In the genomic region with DNA sequence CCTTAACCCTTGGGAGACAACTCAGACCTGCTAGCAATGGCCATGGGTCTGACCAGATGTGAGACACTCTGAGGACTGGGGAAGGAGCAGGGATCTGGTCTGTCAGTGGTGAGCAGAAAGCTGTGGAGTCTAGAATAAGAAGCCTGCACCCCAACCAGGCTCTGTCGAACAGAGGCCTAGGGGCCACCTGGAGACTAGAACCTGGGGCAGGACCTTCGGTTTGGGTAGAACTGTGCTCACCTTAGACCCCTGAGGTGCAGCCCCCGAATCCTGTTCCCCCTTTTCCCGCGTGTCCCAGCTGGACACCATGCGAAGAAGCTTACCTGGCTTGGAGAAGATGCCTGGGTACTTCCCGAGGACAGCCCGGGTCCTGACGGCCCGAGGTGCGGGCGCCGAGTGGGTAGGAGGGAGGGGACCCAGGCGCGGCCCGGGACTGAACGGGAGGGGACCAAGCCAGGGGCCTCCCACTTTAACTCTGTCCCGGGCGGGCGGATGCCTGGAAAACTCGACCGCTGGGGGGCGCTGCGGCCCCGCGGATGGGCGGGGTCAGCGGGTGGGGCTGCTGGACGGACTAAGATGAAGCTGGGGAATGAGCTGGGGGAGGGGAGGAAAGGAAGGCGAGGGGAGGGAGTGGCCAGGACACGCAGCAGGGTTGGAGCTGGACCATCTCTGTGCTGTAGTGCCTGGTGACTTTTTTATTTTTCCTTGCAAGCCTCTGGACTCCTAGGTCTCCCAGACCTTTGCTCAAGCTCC, we compare ENCODE assay signal across 8 mouse cellular contexts. TPM values are rescaled to one million over a fixed set of nuclear protein-coding genes. Genes with fewer than 3 reads are reported as not detected.
A peak's percentile ranks its signal among the peaks of the same experiment; 100 is the strongest.
DNase-seq lines count a peak whose midpoint lies in the region; ATAC-seq lines count a peak whose summit lies in the region.

A gene (minus strand): TSS at position 703 of the 753 bp plus-strand sequence.

- H3K4me1 ChIP-seq in embryonic facial prominence, embryonic 15.5 days: peaks cover 45% of the 10 kb centered on the region
- H3K4me1 ChIP-seq in heart, embryonic 11.5 days (ENCODE audit: control insufficient read depth, insufficient read depth, low read length): peaks cover 8% of the 10 kb centered on the region
- peaks cover 7% of the 10 kb centered on the region; the same call in 1 of the 2 replicates for H3K4me1 ChIP-seq in kidney, embryonic 16.5 days (ENCODE audit: insufficient read depth, low read length)
- no peaks in the 10 kb centered on the region for H3K4me1 ChIP-seq in neural tube, embryonic 11.5 days (ENCODE audit: control insufficient read depth, insufficient read depth, low read length)

- peak; percentile 97 for DNase-seq in 3T3-L1 (ENCODE audit: low read depth, low spot score)
- DNase-seq in adrenal gland, postnatal 36 days: peak; percentile 87 to 91
- peak; percentile 82 for DNase-seq in liver
- DNase-seq in neural tube, embryonic 11.5 days (ENCODE audit: low spot score): peak; percentile 92
- peak; percentile 98 for DNase-seq in testis, postnatal 10 days (ENCODE audit: low spot score)

- H3K9me3 ChIP-seq in embryonic facial prominence, embryonic 15.5 days (replicated peaks): no peaks in the 10 kb centered on the region
- H3K9me3 ChIP-seq in heart, embryonic 11.5 days (replicated peaks; ENCODE audit: control insufficient read depth, low read length): no peaks in the 10 kb centered on the region
- no peaks in the 10 kb centered on the region for H3K9me3 ChIP-seq in kidney, embryonic 16.5 days (ENCODE audit: low read length)
- H3K9me3 ChIP-seq in neural tube, embryonic 11.5 days (ENCODE audit: control insufficient read depth, low read length): no peaks in the 10 kb centered on the region

- 0 out of 2 replicates have a peak, but pooled peaks cover 7% of the 10 kb centered on the region for H3K36me3 ChIP-seq in embryonic facial prominence, embryonic 15.5 days
- no peaks in the 10 kb centered on the region for H3K36me3 ChIP-seq in heart, embryonic 11.5 days (ENCODE audit: control insufficient read depth, insufficient read depth, low read length)
- H3K36me3 ChIP-seq in kidney, embryonic 16.5 days (ENCODE audit: insufficient read depth, low read length): no peaks in the 10 kb centered on the region
- H3K36me3 ChIP-seq in neural tube, embryonic 11.5 days (ENCODE audit: control insufficient read depth, insufficient read depth, low read length): no peaks in the 10 kb centered on the region

- ATAC-seq in embryonic facial prominence, embryonic 15.5 days (ENCODE audit: insufficient number of reproducible peaks, low FRiP score, low TSS enrichment, low read depth): peak; percentile 92
- ATAC-seq in heart, embryonic 11.5 days (replicated peaks; ENCODE audit: insufficient number of reproducible peaks, low FRiP score, low TSS enrichment): peak; percentile 84
- ATAC-seq in kidney, embryonic 16.5 days (ENCODE audit: low FRiP score, low TSS enrichment): peak; percentile 98
- peak; percentile 82 for ATAC-seq in neural tube, embryonic 11.5 days (ENCODE audit: insufficient read depth, low FRiP score, low TSS enrichment)

- H3K27ac ChIP-seq in embryonic facial prominence, embryonic 15.5 days (replicated peaks): peak within 1 kb of the TSS; percentile 83
- H3K27ac ChIP-seq in heart, embryonic 11.5 days (ENCODE audit: low read depth, low read length): no peak within 1 kb of the TSS
- H3K27ac ChIP-seq in kidney, embryonic 16.5 days (ENCODE audit: low read length): peak within 1 kb of the TSS; percentile 40; the same call in 1 of the 2 replicates
- H3K27ac ChIP-seq in neural tube, embryonic 11.5 days (ENCODE audit: low read depth, low read length): no peak within 1 kb of the TSS

- under 1% methylated on average over 29 of the region's 31 CpGs for WGBS in embryonic facial prominence, embryonic 15.5 days
- 2% methylated on average over 30 of the region's 31 CpGs for WGBS in heart, embryonic 11.5 days (ENCODE audit: insufficient replicate concordance)
- 3% methylated on average over 30 of the region's 31 CpGs for WGBS in kidney, embryonic 16.5 days
- WGBS in neural tube, embryonic 11.5 days: 1% methylated on average over 29 of the region's 31 CpGs

- peak within 1 kb of the TSS; percentile 64 for H3K4me2 ChIP-seq in embryonic facial prominence, embryonic 15.5 days (replicated peaks)
- peak within 1 kb of the TSS; percentile 60 for H3K4me2 ChIP-seq in heart, embryonic 11.5 days
- H3K4me2 ChIP-seq in kidney, embryonic 16.5 days (replicated peaks; ENCODE audit: low read depth, low read length): peak within 1 kb of the TSS; percentile 63
- peak within 1 kb of the TSS; percentile 57 for H3K4me2 ChIP-seq in neural tube, embryonic 11.5 days (ENCODE audit: low read depth)

- peak within 1 kb of the TSS; percentile 71 for H3K9ac ChIP-seq in embryonic facial prominence, embryonic 15.5 days
- H3K9ac ChIP-seq in heart, embryonic 11.5 days (ENCODE audit: low read depth, low read length): peak within 1 kb of the TSS; percentile 65
- H3K9ac ChIP-seq in kidney, embryonic 16.5 days (replicated peaks; ENCODE audit: low read length): peak within 1 kb of the TSS; percentile 61
- H3K9ac ChIP-seq in neural tube, embryonic 11.5 days (ENCODE audit: low read length): peak within 1 kb of the TSS; percentile 59

- H3K27me3 ChIP-seq in embryonic facial prominence, embryonic 15.5 days: no peaks in the 10 kb centered on the region
- H3K27me3 ChIP-seq in heart, embryonic 11.5 days (ENCODE audit: control insufficient read depth, insufficient read depth, low read length): peaks cover 5% of the 10 kb centered on the region; the same call in 1 of the 2 replicates
- no peaks in the 10 kb centered on the region for H3K27me3 ChIP-seq in kidney, embryonic 16.5 days (ENCODE audit: insufficient read depth, low read length)
- H3K27me3 ChIP-seq in neural tube, embryonic 11.5 days (ENCODE audit: control insufficient read depth, insufficient read depth, low read length): no peaks in the 10 kb centered on the region

- peak within 1 kb of the TSS; percentile 66 for H3K4me3 ChIP-seq in embryonic facial prominence, embryonic 15.5 days (replicated peaks)
- H3K4me3 ChIP-seq in heart, embryonic 11.5 days (ENCODE audit: low read depth, low read length): peak within 1 kb of the TSS; percentile 39
- peak within 1 kb of the TSS; percentile 48 for H3K4me3 ChIP-seq in kidney, embryonic 16.5 days (ENCODE audit: low read length)
- H3K4me3 ChIP-seq in neural tube, embryonic 11.5 days (ENCODE audit: low read depth, low read length): peak within 1 kb of the TSS; percentile 34

RNA-seq across cellular contexts. Expression of the gene that starts here (rescaled TPM):
- 10 to 100 TPM; 37.3 to 74.0 TPM for total RNA-seq in adrenal gland, postnatal 36 days (2021)
- polyA plus RNA-seq in embryonic facial prominence, embryonic 15.5 days (2015; fragmentation: Nextera tagmentation; extraction: Ambion mirVana): 390 and 438 TPM in 2 replicates
- 11.6 and 16.3 TPM in 2 replicates for polyA plus RNA-seq in heart, embryonic 11.5 days (2014; fragmentation: Nextera tagmentation; extraction: Ambion mirVana)
- polyA plus RNA-seq in kidney, embryonic 16.5 days (2015; fragmentation: Nextera tagmentation; extraction: Ambion mirVana): 68.6 and 91.3 TPM in 2 replicates
- polyA plus RNA-seq in neural tube, embryonic 11.5 days (2014; fragmentation: Nextera tagmentation; extraction: Ambion mirVana): 10.3 and 11.6 TPM in 2 replicates

Comparison
In these comparisons a context has a peak if more than half of its experiments do, and no peak if none do; other contexts are left out.
1. H3K27ac ChIP-seq: peak in embryonic facial prominence, embryonic 15.5 days (single experiment) and kidney, embryonic 16.5 days (single experiment); none in heart, embryonic 11.5 days (single experiment) and neural tube, embryonic 11.5 days (single experiment).
2. Peak in every context shown above with its lines, with median percentiles within 50 percentile points of each other: DNase-seq, ATAC-seq, H3K4me2 ChIP-seq, H3K4me3 ChIP-seq and H3K9ac ChIP-seq.